In genomic region chr3:151295027-151295426, GRCm38 (mm10) we compare ENCODE assay signal across 16 mouse cellular contexts.
A peak's percentile ranks its signal among the peaks of the same experiment; 100 is the strongest.
DNase-seq lines count a peak whose midpoint lies in the region; ATAC-seq and TF ChIP-seq lines count a peak whose summit lies in the region.
"Had no signal": no experiment of that assay in that cellular context is flagged by ENCODE, and none has a peak within 500 bp of the region (broad histone marks: within the 10 kb centered on the region; RNA-seq: fewer than 3 reads in every experiment).

No protein-coding gene starts in this region.

- H3K27ac ChIP-seq in hindbrain, embryonic 10.5 days = peak overlapping the region; percentile 86; the same call in 1 of the 2 replicates
- H3K27ac ChIP-seq in hindbrain, embryonic 16.5 days (ENCODE audit: low read depth, low read length) = no peak overlapping the region
- peak overlapping the region; percentile 83 for H3K27ac ChIP-seq in midbrain, embryonic 10.5 days (replicated peaks)
- no peak overlapping the region for H3K27ac ChIP-seq in midbrain, embryonic 16.5 days (ENCODE audit: low read length)
- peak overlapping the region; percentile 21; the same call in 1 of the 2 replicates for H3K27ac ChIP-seq in olfactory bulb, adult 2 months (ENCODE audit: insufficient read depth, low read depth, low read length)
- H3K27ac ChIP-seq: liver, embryonic 14.5 days; stomach, embryonic 15.5 days had no signal

- H3K4me3 ChIP-seq in hindbrain, embryonic 10.5 days = no peak overlapping the region
- no peak overlapping the region for H3K4me3 ChIP-seq in hindbrain, embryonic 16.5 days (ENCODE audit: low read length)
- no peak overlapping the region for H3K4me3 ChIP-seq in midbrain, embryonic 10.5 days
- no peak overlapping the region for H3K4me3 ChIP-seq in midbrain, embryonic 16.5 days (ENCODE audit: low read depth, low read length)
- no peak overlapping the region for H3K4me3 ChIP-seq in olfactory bulb, adult 2 months (ENCODE audit: insufficient read depth, low read depth, low read length)
- H3K4me3 ChIP-seq: heart, embryonic 12.5 days; midbrain, embryonic 12.5 days; stomach, embryonic 15.5 days had no signal

- no peak for TF ChIP-seq CTCF in olfactory bulb, adult 2 months (IDR thresholded peaks at IDR 0.05; ENCODE audit: insufficient read depth, low read depth, low read length)

- 81% methylated on average over 9 of the region's 9 CpGs for WGBS in hindbrain, embryonic 10.5 days
- whole genome bisulfite sequencing in hindbrain, embryonic 16.5 days = 80% methylated on average over 9 of the region's 9 CpGs
- WGBS in midbrain, embryonic 10.5 days = 86% methylated on average over 9 of the region's 9 CpGs
- 82% methylated on average over 9 of the region's 9 CpGs for WGBS in midbrain, embryonic 16.5 days
- 88% methylated on average over 9 of the region's 9 CpGs for WGBS in olfactory bulb, adult 2 months

- no peaks in the 10 kb centered on the region for H3K27me3 ChIP-seq in hindbrain, embryonic 10.5 days (ENCODE audit: insufficient read depth, poor library complexity, severe bottlenecking)
- H3K27me3 ChIP-seq in hindbrain, embryonic 16.5 days (replicated peaks; ENCODE audit: control insufficient read depth, insufficient read depth, low read length) = no peaks in the 10 kb centered on the region
- no peaks in the 10 kb centered on the region for H3K27me3 ChIP-seq in midbrain, embryonic 10.5 days (ENCODE audit: low read depth, poor library complexity, severe bottlenecking)
- no peaks in the 10 kb centered on the region for H3K27me3 ChIP-seq in midbrain, embryonic 16.5 days (ENCODE audit: control insufficient read depth, insufficient read depth, low read depth, low read length)
- H3K27me3 ChIP-seq: heart, embryonic 12.5 days; midbrain, embryonic 12.5 days; Patski; stomach, embryonic 15.5 days had no signal

- TF ChIP-seq POLR2A in olfactory bulb, adult 2 months (IDR thresholded peaks at IDR 0.05; ENCODE audit: insufficient read depth, low read depth, low read length) = no peak

- ATAC-seq in hindbrain, embryonic 16.5 days = no peak
- ATAC-seq in midbrain, embryonic 16.5 days = no peak
- ATAC-seq: forebrain, embryonic 16.5 days; Patski had no signal

- peaks cover 15% of the 10 kb centered on the region for H3K4me1 ChIP-seq in hindbrain, embryonic 10.5 days (replicated peaks)
- peaks cover 2% of the 10 kb centered on the region; the same call in 1 of the 2 replicates for H3K4me1 ChIP-seq in hindbrain, embryonic 16.5 days (ENCODE audit: control insufficient read depth, insufficient read depth, low read depth, low read length)
- peaks cover 15% of the 10 kb centered on the region for H3K4me1 ChIP-seq in midbrain, embryonic 10.5 days
- H3K4me1 ChIP-seq in midbrain, embryonic 16.5 days (ENCODE audit: control insufficient read depth, insufficient read depth, low read length) = 0 out of 2 replicates have a peak, but pooled peaks cover 4% of the 10 kb centered on the region
- H3K4me1 ChIP-seq in olfactory bulb, adult 2 months (ENCODE audit: control insufficient read depth, insufficient read depth, low read length) = peaks cover 2% of the 10 kb centered on the region; the same call in 1 of the 2 replicates
- H3K4me1 ChIP-seq: stomach, embryonic 15.5 days had no signal

- peak; percentile 7 for DNase-seq in adrenal gland, postnatal 14 days
- no peak for DNase-seq in adrenal gland, postnatal 10 days
- no peak for DNase-seq in hindbrain, embryonic 10.5 days (ENCODE audit: low spot score)
- no peak for DNase-seq in midbrain, embryonic 10.5 days (ENCODE audit: low spot score)
- DNase-seq in thymus, postnatal 25 days = no peak
- DNase-seq: layer of hippocampus, adult 9-11 months; thymus, postnatal 36 days had no signal

- H3K36me3 ChIP-seq in hindbrain, embryonic 10.5 days = no peaks in the 10 kb centered on the region
- H3K36me3 ChIP-seq in hindbrain, embryonic 16.5 days (ENCODE audit: control insufficient read depth, insufficient read depth, low read length) = no peaks in the 10 kb centered on the region
- H3K36me3 ChIP-seq in midbrain, embryonic 10.5 days = no peaks in the 10 kb centered on the region
- no peaks in the 10 kb centered on the region for H3K36me3 ChIP-seq in midbrain, embryonic 16.5 days (ENCODE audit: control insufficient read depth, insufficient read depth, low read length)
- H3K36me3 ChIP-seq: heart, embryonic 12.5 days; midbrain, embryonic 12.5 days; stomach, embryonic 15.5 days had no signal

- H3K9me3 ChIP-seq in hindbrain, embryonic 10.5 days = no peaks in the 10 kb centered on the region
- H3K9me3 ChIP-seq in hindbrain, embryonic 16.5 days (ENCODE audit: control insufficient read depth, low read length) = no peaks in the 10 kb centered on the region
- H3K9me3 ChIP-seq in midbrain, embryonic 10.5 days (replicated peaks) = no peaks in the 10 kb centered on the region
- no peaks in the 10 kb centered on the region for H3K9me3 ChIP-seq in midbrain, embryonic 16.5 days (replicated peaks; ENCODE audit: control insufficient read depth, low read length, poor library complexity, severe bottlenecking)
- H3K9me3 ChIP-seq: heart, embryonic 12.5 days; midbrain, embryonic 12.5 days; stomach, embryonic 15.5 days had no signal

- H3K4me2 ChIP-seq in hindbrain, embryonic 16.5 days (ENCODE audit: low read length) = no peak overlapping the region
- no peak overlapping the region for H3K4me2 ChIP-seq in midbrain, embryonic 16.5 days (ENCODE audit: low read length)
- H3K4me2 ChIP-seq: heart, embryonic 12.5 days; stomach, embryonic 15.5 days had no signal

- H3K9ac ChIP-seq in hindbrain, embryonic 16.5 days (ENCODE audit: low read depth, low read length) = no peak overlapping the region
- H3K9ac ChIP-seq in midbrain, embryonic 16.5 days (ENCODE audit: low read depth, low read length) = no peak overlapping the region
- H3K9ac ChIP-seq: heart, embryonic 12.5 days; liver, embryonic 14.5 days; midbrain, embryonic 12.5 days; stomach, embryonic 15.5 days had no signal

Comparison
In these comparisons a context has a peak if more than half of its experiments do, and no peak if none do; other contexts are left out.
1. H3K27ac ChIP-seq: peak in hindbrain, embryonic 10.5 days (single experiment), midbrain, embryonic 10.5 days (single experiment) and olfactory bulb, adult 2 months (single experiment); none in hindbrain, embryonic 16.5 days (single experiment) and midbrain, embryonic 16.5 days (single experiment).